Mouse (Mus musculus) urinary bladder, postnatal 36 days (tissue): ENCODE results near the gene Qrfpr.

ENCODE experiments used
- DNase-seq, 2 experiments: peaks; one replicate each; pipeline ENCODE4 v3.0.0; 2022; ENCODE audit warnings: low spot score in 2 of 2, mixed read lengths in 1 of 2

Gene Qrfpr

DNA sequence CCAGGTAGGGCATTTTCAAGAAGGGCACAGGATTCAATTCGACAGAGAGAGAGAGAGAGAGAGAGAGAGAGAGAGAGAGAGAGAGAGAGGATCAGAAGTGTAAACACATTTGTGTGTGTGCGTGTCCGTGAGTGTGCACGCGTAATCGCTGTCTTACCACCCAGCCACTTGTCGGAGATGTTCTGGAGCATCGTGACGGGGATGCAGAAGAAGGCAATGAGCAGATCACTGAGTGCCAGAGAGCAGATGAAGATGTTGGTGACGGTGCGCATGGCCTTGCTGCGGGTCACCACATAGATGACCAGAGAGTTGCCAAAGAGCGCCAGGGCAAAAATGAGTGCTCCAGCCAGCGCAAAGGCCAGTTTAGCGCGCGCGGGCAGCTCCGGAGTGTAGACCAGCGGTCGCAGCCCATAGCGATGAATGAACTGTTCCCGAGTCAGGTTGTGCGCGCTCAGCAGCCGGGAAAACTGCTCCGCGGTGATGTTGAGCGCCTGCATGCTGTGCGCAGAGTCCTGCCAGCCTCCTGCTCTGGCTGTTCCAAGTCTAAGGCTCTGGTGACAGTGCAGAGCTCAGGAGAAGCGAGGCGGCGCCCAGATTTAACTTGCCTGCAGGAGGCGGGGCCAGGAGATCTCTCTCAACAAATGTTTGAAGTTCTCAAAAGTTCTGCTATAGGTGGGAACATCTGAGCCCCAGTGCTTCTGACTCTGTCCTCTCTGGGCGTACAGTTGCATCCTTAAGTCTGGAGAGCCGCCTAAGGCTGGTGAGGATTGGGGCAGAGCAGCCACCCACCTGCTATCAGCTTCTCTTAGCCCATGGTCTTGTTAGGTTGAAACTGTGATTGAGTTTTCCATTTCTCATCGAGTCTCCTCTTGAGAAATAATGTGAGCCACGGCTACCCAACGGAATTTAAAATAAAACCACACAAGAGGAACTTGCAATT is at the start of gene Qrfpr:
Qrfpr (minus strand) TSS at position 571 of the 940 bp plus-strand sequence.
- no peak for DNase-seq

DNA sequence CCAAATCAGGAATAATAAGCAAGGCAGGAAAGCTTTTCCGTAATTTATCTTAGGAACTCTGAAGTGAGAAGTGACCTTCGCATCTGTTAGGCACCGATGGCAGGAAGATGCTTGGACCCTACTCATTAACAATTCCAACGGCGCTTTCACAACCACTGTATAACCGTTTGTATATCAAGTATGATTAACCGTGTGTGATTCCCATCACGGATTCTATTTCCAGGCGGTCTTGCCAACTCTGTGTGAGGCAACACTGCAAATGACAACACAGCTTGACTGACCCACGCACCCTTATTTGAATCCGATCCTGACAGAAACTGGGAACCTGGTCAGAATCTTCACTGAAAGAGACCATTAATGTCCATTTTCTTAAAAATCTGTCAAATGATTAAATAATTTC is 41.8 kb upstream of the Qrfpr start:
- DNase-seq, result no peak

DNA sequence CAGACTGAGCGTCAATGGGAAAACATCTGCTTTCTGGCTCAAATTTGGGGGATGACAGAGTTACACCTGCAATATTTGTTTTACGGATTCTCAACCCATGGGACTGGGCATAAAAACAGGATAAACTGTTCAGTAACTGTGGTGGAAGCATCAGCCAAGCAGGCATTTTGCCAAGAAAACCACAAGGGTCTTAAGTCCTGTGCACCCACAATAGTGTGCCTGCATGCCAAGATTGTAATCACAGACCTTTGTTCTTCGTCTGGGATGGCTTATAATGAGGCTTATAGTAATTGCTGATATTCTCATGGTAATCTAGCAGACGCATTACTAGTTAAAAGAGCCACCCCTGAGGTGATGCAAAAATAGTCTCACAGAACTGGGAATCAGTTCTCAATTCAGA is 41.2 kb upstream of the Qrfpr start:
- no peak for DNase-seq

DNA sequence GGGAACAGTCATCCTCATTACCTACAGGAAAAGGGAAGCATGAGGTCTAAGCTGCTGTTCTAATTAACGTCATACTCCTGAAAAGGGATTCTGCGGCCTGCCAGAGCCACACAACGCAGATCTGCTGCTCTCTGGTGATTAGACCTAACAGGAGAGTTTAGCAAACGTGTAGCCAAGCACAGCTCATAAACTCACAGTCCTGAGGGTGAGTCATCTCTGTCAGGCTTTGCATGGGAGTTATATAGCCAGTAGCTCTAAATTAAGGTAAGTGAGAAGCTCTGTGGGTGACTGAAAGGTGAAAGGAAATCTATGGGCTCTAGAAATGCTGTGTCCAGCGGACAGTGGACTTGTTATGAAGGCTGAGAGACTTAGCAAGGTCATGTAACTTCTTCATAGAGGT is 28.5 kb upstream of the Qrfpr start:
- no peak for DNase-seq

DNA sequence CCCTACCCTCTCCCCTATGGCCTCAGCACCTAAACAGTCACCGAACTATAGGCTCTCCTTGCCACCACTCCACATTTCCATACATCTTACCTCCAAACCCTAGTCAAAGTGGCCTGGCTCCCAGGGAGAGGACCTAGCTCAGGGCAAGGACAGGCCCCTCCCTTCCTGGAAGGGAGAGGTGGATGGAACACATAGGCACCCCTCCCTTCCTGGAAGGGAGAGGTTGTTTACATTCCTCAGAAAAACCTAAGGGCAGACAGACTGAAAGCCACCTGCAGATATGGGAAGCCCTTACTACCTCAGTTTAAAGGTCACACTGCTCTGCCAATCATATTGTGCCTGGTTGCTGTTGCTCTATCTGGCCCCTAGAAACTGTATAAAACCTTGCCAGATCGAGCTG is 26.3 kb upstream of the Qrfpr start:
- no peak for DNase-seq

DNA sequence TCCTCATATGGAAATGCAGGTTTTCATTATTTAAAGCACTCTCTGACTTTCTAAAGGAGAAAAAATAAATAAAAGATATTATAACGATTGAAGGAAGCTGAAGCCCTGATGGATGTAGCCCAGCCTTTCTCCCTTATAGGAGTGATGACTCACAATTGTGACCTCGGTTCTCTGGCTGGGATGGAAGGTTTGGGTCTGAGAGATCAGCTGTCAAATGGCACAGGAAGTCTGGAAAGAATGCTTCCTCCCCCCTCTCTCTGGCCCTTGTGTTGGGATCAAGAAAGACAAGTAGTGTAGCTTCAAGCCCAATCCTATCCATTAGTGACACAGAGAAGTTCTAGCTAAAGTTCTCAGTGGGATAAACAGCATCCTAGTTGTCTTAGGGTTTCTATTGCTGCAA is 7.8 kb upstream of the Qrfpr start:
- DNase-seq, result no peak

DNA sequence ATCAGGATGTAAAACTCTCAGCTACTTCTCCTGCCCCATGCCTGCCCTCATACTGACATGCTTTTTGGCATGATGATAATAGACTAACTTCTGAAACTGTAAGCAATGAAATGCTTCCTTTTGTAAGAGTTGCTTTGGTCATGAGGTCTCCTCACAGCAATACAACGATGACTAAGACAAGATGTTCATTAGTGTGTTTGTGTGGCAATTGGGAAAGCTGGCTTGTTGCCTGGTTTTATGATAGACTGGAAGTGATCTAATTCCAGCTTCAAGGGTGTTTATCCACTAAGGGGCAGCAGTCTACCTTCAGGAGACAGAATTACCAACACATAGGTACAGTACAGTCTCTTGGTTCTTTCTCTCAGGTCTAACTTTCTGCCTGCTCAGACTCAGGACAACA is 5.1 kb upstream of the Qrfpr start:
- no peak for DNase-seq

DNA sequence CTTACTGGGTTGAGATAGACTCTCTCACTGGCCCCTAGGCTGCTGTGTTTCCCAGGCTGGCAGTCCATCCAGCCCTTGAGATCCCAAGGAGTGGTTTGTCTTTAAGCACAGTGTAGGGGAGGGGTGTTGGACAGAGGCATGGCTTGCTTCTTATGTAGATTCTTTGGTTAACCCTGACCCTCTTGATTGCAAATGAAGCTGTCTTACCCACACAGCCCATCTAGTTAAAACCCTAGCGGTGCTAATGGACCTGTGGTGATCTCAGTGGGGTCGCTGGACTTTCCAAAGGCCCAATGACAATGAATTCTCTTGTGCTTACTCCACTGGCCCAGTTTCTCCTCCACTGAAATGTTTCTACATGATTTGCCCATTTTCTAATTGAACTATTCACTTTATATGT is 1.2 kb upstream of the Qrfpr start:
- DNase-seq, result no peak

DNA sequence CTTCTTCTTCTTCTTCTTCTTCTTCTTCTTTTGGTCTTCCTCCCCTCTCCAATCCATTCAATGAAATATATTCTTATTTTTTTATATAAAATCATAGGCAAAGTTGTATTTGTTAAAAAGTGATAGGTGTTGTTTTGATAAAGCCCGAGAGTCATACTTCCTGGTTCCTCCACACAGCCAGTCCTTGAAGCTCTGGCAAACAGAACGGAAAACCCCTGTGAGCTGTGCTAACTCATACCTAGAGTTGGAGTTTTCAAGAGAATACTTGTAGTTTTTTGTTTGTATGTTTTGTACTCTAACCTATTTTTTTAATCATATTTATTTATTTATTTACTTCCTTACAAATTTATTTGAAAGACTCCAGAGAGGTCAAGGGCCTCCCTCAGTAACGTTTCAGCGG is 9.4 kb downstream of the Qrfpr start:
- no peak for DNase-seq

DNA sequence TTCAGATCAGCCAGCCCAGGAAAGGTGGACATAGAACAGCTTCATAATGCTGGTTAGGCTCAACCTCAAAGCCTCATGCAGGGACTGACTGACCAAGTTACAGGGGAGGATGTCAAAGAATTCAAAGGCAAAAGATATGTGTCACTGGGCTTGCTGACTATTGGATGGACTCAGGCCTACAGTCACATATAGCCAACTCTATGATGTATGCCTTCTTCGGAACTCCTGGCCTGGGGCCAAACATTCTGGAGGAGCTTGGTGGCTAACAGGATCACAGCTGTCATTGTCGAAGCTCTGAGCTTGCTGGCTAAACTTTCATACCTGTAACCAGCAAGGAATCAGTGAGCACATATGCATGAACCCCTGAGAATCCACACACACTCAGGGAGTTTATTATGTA is 11.2 kb downstream of the Qrfpr start:
- no peak for DNase-seq

DNA sequence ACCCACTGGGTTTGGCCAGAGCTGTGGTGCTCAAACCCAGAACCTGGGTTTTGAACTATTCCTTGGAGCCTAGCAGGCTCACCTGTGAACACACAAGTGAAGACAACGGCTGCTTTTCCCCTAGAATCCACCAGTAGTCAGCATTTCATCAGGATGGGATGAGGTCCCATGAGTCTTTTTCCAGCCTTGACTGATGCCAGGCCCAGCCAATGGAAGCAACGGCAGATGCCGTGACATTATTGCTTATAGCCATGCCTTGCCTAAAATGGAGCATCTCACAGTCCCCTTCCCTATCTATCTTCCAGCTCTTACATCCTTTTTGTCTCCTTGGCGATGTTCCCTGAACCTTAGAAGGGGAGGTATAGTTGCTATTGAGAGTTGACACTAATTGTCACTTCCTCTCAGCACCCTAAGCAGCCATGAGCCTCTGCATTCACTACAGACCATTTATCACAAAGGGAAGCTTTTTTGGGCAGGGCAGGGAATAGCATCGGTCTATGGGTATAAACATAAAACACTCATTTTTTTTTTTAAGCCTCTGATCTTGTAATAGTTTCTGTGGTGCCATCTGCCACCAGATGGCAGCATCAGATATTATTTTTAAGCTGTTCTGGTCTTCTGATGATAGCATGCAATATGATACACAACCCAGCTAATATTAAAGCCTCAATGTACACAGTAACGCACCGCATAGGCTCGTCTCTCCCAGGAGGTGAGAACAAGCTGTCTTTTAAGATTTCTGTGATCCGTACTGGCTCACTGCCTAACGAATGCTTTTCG is 12.1 kb downstream of the Qrfpr start:
- DNase-seq, result peak in 1 of 2 experiments; percentile 7

DNA sequence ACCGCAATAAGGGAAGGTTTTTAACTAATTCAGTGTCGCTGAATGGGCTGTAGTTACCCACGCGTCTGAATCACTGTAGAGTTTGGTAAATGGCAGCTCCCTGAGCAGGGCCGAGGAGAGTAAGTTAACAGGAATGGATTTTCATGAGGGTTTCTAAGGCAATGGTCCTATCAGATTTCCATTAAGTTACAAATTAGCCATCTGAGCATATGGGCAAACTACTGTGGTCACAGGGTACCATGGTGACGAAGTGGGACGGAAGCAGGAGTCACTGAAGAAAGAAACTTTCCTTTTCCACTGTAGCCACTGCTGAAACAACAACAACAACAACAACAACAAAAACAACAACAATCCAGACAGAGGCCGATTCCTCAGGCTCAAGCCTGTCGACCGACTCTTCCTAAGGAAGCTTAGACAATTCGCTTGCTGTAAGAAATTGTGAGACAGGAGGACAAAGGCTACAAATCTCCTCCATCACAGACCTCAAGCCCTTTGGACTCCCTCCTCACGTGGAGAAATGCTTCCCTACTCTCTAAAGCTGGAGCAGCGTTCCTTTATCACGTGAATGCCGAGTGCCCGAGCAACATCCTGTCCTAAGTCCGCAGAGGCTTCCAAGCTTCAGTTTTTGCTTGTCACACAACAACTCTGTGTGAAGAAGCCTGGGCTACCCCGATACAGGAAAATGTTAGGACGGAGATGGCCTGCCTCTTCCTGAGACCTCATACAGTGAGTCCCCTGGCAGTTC is 14.4 kb downstream of the Qrfpr start:
- DNase-seq, result no peak

DNA sequence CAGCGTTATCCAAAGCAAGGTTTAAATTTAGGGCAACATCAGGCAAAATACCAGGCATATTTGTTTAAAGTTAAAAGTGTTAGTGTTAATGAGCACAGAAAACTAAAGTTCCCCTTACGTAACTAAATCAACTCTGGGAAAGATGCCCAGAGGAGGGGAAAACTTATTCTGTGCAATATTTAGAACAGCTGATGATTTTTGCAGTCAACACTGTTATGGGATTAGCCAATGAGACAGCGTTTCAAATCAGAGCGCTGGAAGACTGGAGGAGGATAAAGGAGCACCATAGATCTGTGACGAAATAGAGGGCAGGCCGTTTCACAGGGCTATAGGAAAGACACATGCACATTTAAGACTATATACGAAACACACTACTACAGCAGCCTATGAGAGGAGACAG is 19.2 kb downstream of the Qrfpr start:
- DNase-seq, result no peak

DNA sequence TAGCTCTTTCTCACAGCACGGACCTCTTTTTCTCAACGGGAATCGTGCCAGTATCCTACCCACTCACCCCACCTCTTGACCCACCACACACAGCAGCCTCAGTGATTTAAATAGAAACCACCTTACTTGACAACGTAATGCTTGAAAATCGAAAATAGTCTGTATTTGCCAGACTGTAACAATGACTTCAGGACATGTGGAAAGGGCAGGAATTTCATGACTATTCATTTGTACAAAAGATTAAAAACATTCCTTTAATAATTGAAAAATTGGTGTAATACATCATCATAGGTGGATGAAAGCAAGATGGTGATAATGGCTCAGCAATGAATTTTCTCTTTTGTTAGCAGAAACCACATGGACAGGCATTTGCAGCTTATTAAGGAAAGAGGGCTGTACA is 21.0 kb downstream of the Qrfpr start:
- no peak for DNase-seq

DNA sequence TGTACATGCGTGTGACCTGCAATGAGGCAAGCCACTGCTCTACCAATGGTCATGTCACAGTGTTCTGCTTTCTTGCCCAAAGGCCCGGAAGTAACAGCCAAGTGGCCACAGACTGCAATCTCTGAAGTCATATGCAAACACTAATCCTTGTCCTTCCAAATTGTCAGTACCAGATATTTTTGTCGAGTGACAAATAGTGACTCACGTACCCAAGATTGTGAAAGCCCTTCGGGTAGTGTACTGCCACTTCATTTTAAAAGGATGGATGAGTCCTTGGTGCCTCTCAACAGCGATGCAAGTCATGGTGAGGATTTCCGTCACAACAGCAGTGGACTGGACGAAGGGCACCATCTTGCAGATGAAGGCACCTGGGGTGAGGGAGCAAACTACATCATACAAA is 32.9 kb downstream of the Qrfpr start:
- DNase-seq, result no peak

DNA sequence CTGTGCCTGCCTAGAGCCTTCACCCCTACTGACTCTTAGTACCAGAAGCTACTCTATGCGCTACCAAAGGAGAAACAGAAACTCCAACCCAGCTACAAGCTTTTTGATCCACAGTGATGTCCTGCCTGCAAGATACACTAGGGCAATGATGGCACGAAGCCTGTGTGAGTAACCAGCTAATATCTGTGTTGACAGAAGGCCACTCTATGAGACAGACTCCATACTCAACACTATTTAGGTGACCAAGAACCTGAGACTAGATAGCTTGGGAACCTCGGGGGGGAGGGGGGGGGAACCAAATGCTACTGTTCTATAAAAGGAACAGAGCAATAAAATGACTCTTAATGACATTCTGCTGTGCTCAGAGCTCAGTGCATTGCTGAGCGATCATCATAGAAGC is 35.6 kb downstream of the Qrfpr start:
- DNase-seq, result no peak

DNA sequence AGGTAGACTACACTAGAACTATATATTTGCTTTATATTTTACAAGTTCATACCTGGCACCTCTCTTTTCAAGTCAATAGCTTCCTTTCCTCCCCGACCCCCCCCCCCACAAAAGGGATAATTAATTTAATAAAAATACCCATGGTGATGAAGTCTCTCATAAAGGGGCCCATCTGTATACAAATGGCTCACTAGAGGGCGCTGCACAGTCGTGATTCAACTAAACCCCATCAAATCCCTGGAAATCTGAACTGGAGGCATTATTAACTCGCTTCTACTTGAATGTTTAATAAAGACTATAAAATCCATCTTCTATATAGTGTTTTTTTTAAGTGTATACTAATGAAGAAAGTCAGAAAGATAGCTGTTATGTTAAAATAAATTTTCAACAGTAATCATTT is 40.6 kb downstream of the Qrfpr start:
- peak; percentile 11 to 25 for DNase-seq

DNA sequence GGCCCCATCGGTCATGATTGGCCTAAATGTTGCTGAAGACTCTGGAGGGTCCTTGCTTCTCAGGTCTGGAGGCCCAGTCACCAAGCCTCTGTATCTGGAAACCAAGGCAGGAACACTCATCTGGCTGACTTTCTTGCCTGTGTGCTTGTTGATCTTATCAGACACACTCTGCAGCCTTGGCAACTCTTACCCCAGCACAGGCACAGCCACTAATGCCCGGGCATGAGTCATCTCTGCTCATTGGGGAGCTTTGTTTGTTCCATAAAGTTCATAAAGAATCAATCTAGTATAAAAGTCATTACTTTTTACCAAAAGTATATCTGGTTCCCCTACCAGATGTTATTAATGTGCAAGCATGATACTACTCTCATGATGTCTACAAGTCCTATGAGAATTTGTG is 48.4 kb downstream of the Qrfpr start:
- DNase-seq, result peak; percentile 24 to 52

DNA sequence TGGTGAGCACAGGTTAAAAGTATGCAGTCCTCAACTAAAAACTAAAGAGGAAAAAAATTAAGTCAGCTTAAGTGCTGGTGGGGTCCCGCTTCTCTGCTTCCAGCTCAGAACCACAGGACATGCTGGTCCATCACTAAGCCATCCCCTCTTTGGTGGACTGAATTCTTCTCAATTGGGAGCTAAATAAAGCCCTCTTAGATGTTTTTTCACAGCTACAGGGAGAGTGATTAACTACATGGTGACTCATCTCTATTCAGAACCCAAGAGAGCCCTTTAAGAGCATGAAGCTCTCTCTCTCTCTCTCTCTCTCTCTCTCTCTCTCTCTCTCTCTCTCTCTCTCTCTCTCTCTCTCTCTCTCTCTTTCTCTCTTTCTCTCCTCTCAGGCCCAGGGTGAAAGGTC is 50.8 kb downstream of the Qrfpr start:
- no peak for DNase-seq

DNA sequence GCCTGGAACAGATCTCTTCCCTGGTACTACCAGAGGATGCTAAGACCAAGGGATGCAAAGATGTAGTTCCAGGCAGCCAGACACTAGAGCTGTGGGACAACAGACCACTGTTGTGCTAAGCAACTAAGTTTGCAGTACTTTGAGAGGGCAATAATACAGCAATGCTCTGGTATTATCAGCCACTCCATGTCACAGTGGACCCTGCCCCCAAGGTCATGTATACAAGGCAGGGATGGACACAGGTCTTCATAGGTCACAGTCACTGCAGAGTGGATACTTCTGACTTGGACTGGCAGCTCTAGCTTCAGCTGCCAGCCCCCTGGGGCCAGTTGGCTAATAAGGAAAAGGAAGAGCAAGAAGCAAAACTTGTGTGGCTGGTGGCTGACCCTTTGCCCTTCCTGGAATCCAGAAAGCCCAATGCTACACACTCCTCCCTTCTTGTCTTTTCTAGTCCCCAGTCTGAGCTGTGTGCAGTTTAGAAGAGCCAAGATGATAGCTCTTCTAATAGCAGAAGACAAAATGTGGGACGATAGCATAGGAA is 51.4 kb downstream of the Qrfpr start:
- peak in 1 of 2 experiments; percentile 11 for DNase-seq

DNA sequence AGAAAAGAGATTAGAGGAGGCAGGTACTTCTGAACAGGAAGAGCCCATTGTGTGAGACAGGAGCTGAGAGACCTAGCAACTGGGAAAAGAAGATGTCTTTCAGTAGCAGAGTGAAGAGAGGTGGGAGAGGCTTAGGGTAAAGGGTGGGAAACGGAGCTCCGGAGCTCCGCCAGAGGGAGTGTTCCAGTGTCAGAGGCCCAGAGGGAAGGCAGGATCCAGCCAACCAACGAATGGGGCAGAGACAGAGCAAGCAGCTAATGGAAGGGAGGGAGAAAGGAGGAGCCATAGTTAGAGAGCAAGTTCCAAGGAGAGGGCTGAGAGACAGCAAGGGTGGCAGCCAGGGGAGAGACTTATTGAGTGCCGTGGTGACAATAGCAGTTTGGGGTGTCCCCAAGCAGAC is 66.8 kb downstream of the Qrfpr start:
- no peak for DNase-seq
